Mouse (Mus musculus): ENCODE measurements around the gene Ap3s2.

DNA sequence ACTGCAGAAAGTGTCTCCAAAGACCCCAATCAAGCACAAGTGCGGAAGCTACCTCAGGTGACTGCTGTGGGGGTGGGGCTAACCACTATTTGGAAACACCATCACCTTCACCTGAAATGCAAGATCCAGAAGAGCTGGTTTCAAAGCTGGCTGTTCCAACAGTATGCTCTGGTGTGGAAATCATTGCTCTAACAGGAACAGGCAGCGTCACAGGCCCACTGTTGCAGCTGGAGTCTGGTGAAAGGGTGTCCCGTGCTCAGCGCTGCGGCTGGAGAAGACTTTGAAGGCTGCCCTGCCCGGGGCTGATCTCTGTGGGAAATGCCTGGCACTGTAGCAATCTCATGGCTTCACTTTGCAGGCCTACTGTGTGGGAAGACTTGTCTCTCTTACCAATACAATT lies 47.0 kb downstream of the Ap3s2 start:
- TF ChIP-seq CTCF (conservative IDR thresholded peaks at IDR 0.05; ENCODE audit: low read length) (no peak), POU5F1 (IDR thresholded peaks at IDR 0.05; ENCODE audit: borderline replicate concordance, low read length) (no peak)

Measured in E14TG2a.4 (cell line).